Comparison of ENCODE assay signal across 13 mouse cellular contexts in genomic region chr10:62804106-62804505, GRCm38 (mm10). TPM values are rescaled to one million over a fixed set of nuclear protein-coding genes. Genes with fewer than 3 reads are reported as not detected.
DNase-seq lines count a peak whose midpoint lies in the region; ATAC-seq and TF ChIP-seq lines count a peak whose summit lies in the region.
"Had no signal": no experiment of that assay in that cellular context is flagged by ENCODE, and none has a peak within 500 bp of the region (broad histone marks: within the 10 kb centered on the region; RNA-seq: fewer than 3 reads in every experiment).

No protein-coding gene starts in this region.

- H3K4me1 ChIP-seq in midbrain, embryonic 14.5 days (ENCODE audit: control insufficient read depth, insufficient read depth, low read length) = no peaks in the 10 kb centered on the region
- no peaks in the 10 kb centered on the region for H3K4me1 ChIP-seq in midbrain, embryonic 10.5 days
- H3K4me1 ChIP-seq: embryonic facial prominence, embryonic 10.5 days; heart, embryonic 15.5 days; kidney, embryonic 15.5 days had no signal

- H3K9me3 ChIP-seq in midbrain, embryonic 14.5 days (ENCODE audit: control insufficient read depth, low read length) = no peaks in the 10 kb centered on the region
- no peaks in the 10 kb centered on the region for H3K9me3 ChIP-seq in midbrain, embryonic 10.5 days (replicated peaks)
- H3K9me3 ChIP-seq: embryonic facial prominence, embryonic 10.5 days; heart, embryonic 15.5 days; kidney, embryonic 15.5 days; megakaryocyte, embryonic 14.5 days had no signal

- no peak overlapping the region for H3K27ac ChIP-seq in gastrocnemius, adult 2 months
- H3K27ac ChIP-seq in midbrain, embryonic 14.5 days (replicated peaks; ENCODE audit: low read depth, low read length) = no peak overlapping the region
- no peak overlapping the region for H3K27ac ChIP-seq in midbrain, embryonic 10.5 days (replicated peaks)
- H3K27ac ChIP-seq: embryonic facial prominence, embryonic 10.5 days; heart, embryonic 15.5 days; kidney, embryonic 15.5 days had no signal

- no peak overlapping the region for H3K9ac ChIP-seq in midbrain, embryonic 14.5 days (replicated peaks; ENCODE audit: low read length)
- H3K9ac ChIP-seq: heart, embryonic 15.5 days; kidney, embryonic 15.5 days had no signal

- WGBS in midbrain, embryonic 14.5 days = 68% methylated on average over 2 of the region's 2 CpGs
- WGBS in midbrain, embryonic 10.5 days = 82% methylated on average over 2 of the region's 2 CpGs

- DNase-seq in gastrocnemius, adult 2 months = no peak
- no peak for DNase-seq in gastrocnemius, postnatal 10 days
- DNase-seq in midbrain, embryonic 14.5 days = peak; percentile 23
- no peak for DNase-seq in midbrain, embryonic 10.5 days (ENCODE audit: low spot score)
- DNase-seq in R1 (ENCODE audit: low read depth, low spot score) = peak; percentile 81
- DNase-seq in retina, embryonic 14.5 days (ENCODE audit: low spot score) = peak; percentile 41
- no peak for DNase-seq in cerebellum, postnatal 36 days
- no peak for DNase-seq in right cerebral cortex, postnatal 14 days
- DNase-seq: left cerebral cortex, postnatal 4 days had no signal

- H3K27me3 ChIP-seq in midbrain, embryonic 14.5 days (ENCODE audit: control insufficient read depth, insufficient read depth, low read length) = no peaks in the 10 kb centered on the region
- H3K27me3 ChIP-seq in midbrain, embryonic 10.5 days (ENCODE audit: low read depth, poor library complexity, severe bottlenecking) = no peaks in the 10 kb centered on the region
- H3K27me3 ChIP-seq: heart, embryonic 15.5 days; kidney, embryonic 15.5 days; megakaryocyte, embryonic 14.5 days had no signal

- TF ChIP-seq CTCF in gastrocnemius, adult 2 months (IDR thresholded peaks at IDR 0.05) = peak; percentile 17

- no peaks in the 10 kb centered on the region; the same call in 1 of the 2 replicates for H3K36me3 ChIP-seq in midbrain, embryonic 14.5 days (ENCODE audit: control insufficient read depth, insufficient read depth, low read length)
- peaks cover 8% of the 10 kb centered on the region for H3K36me3 ChIP-seq in midbrain, embryonic 10.5 days

- no peak for ATAC-seq in midbrain, embryonic 14.5 days (ENCODE audit: low FRiP score, low TSS enrichment)

- intact Hi-C loops in gastrocnemius, adult 2 months (cut with DNase I) = no loop called here

- no peak overlapping the region for H3K4me2 ChIP-seq in midbrain, embryonic 14.5 days (ENCODE audit: low read length)
- H3K4me2 ChIP-seq: heart, embryonic 15.5 days; kidney, embryonic 15.5 days had no signal

- no peak overlapping the region for H3K4me3 ChIP-seq in gastrocnemius, adult 2 months
- H3K4me3 ChIP-seq in midbrain, embryonic 14.5 days (replicated peaks; ENCODE audit: low read depth, low read length) = no peak overlapping the region
- H3K4me3 ChIP-seq in midbrain, embryonic 10.5 days = no peak overlapping the region
- H3K4me3 ChIP-seq: embryonic facial prominence, embryonic 10.5 days; heart, embryonic 15.5 days; kidney, embryonic 15.5 days; megakaryocyte, embryonic 14.5 days had no signal

RNA-seq across cellular contexts. Expression of gene Ccar1, which starts 12.0 kb away (rescaled TPM):
- total RNA-seq in gastrocnemius, adult 2 months (2021) = 10 to 100 TPM; 31.1 to 33.0 TPM
- total RNA-seq in gastrocnemius, postnatal 10 days (2021) = 10 to 100 TPM; 38.6 to 52.3 TPM
- 86.9 and 116 TPM in 2 replicates for polyA plus RNA-seq in midbrain, embryonic 14.5 days (2014; fragmentation: Nextera tagmentation; extraction: Ambion mirVana)
- 156 TPM in 2 replicates for polyA plus RNA-seq in midbrain, embryonic 10.5 days (2016; fragmentation: Nextera tagmentation; extraction: Ambion mirVana)

Comparison
In these comparisons a context has a peak if more than half of its experiments do, and no peak if none do; other contexts are left out.
1. DNase-seq: peak in midbrain, embryonic 14.5 days (single experiment), R1 (single experiment) and retina, embryonic 14.5 days (single experiment); none in gastrocnemius, adult 2 months (single experiment), gastrocnemius, postnatal 10 days (single experiment), midbrain, embryonic 10.5 days (single experiment), cerebellum, postnatal 36 days (0 of 2) and right cerebral cortex, postnatal 14 days (single experiment).